In genomic region chr12:107975479-107975896, GRCm38 (mm10) we compare ENCODE assay signal across 13 mouse cellular contexts. TPM values are rescaled to one million over a fixed set of nuclear protein-coding genes. Genes with fewer than 3 reads are reported as not detected.
DNase-seq lines count a peak whose midpoint lies in the region; ATAC-seq lines count a peak whose summit lies in the region.
"Had no signal": no experiment of that assay in that cellular context is flagged by ENCODE, and none has a peak within 500 bp of the region (broad histone marks: within the 10 kb centered on the region; RNA-seq: fewer than 3 reads in every experiment).

No protein-coding gene starts in this region.

- no peaks in the 10 kb centered on the region for H3K9me3 ChIP-seq in forebrain, embryonic 14.5 days (replicated peaks; ENCODE audit: control insufficient read depth, low read length)
- H3K9me3 ChIP-seq in limb, embryonic 13.5 days, result no peaks in the 10 kb centered on the region
- H3K9me3 ChIP-seq: heart, embryonic 12.5 days; liver, embryonic 15.5 days had no signal

- WGBS in forebrain, embryonic 14.5 days, result 39% methylated on average over 10 of the region's 10 CpGs
- 65% methylated on average over 10 of the region's 10 CpGs for WGBS in limb, embryonic 13.5 days

- H3K27me3 ChIP-seq in forebrain, embryonic 14.5 days (replicated peaks; ENCODE audit: control insufficient read depth, insufficient read depth, low read length), result no peaks in the 10 kb centered on the region
- no peaks in the 10 kb centered on the region for H3K27me3 ChIP-seq in limb, embryonic 13.5 days

- no peaks in the 10 kb centered on the region for H3K36me3 ChIP-seq in forebrain, embryonic 14.5 days (ENCODE audit: control insufficient read depth, insufficient read depth, low read length)
- H3K36me3 ChIP-seq in limb, embryonic 13.5 days, result no peaks in the 10 kb centered on the region
- H3K36me3 ChIP-seq: heart, embryonic 12.5 days; liver, embryonic 15.5 days had no signal

- no peak for ATAC-seq in forebrain, embryonic 14.5 days
- no peak for ATAC-seq in limb, embryonic 13.5 days (ENCODE audit: low FRiP score, low read depth)

- H3K4me2 ChIP-seq in forebrain, embryonic 14.5 days (ENCODE audit: low read length), result peak overlapping the region; percentile 73
- peak overlapping the region; percentile 58 for H3K4me2 ChIP-seq in limb, embryonic 13.5 days (replicated peaks)
- H3K4me2 ChIP-seq: liver, embryonic 15.5 days had no signal

- DNase-seq in thymus, postnatal 25 days, result peak; percentile 29
- DNase-seq in thymus, postnatal 0 days (ENCODE audit: low spot score), result no peak
- no peak for DNase-seq in forebrain, embryonic 14.5 days (ENCODE audit: low spot score)
- no peak for DNase-seq in spleen, adult 12 weeks (ENCODE audit: low spot score)
- no peak for DNase-seq in right cerebral cortex, adult 18-20 months
- no peak for DNase-seq in adrenal gland, postnatal 14 days
- DNase-seq in gastrocnemius, postnatal 10 days, result no peak
- DNase-seq: cerebellum, adult 9-11 months; kidney, postnatal 25 days had no signal

- peaks cover 97% of the 10 kb centered on the region for H3K4me1 ChIP-seq in forebrain, embryonic 14.5 days (ENCODE audit: control insufficient read depth, insufficient read depth, low read length)
- H3K4me1 ChIP-seq in limb, embryonic 13.5 days, result peaks cover 98% of the 10 kb centered on the region

- peak overlapping the region; percentile 58 for H3K9ac ChIP-seq in forebrain, embryonic 14.5 days (ENCODE audit: low read length)
- no peak overlapping the region for H3K9ac ChIP-seq in limb, embryonic 13.5 days
- H3K9ac ChIP-seq: liver, embryonic 15.5 days had no signal

- peak overlapping the region; percentile 83 for H3K27ac ChIP-seq in forebrain, embryonic 14.5 days (ENCODE audit: low read depth, low read length)
- H3K27ac ChIP-seq in limb, embryonic 13.5 days, result no peak overlapping the region
- H3K27ac ChIP-seq: liver, embryonic 15.5 days had no signal

- no peak overlapping the region for H3K4me3 ChIP-seq in forebrain, embryonic 14.5 days (ENCODE audit: low read depth, low read length)
- H3K4me3 ChIP-seq in limb, embryonic 13.5 days, result no peak overlapping the region
- H3K4me3 ChIP-seq: liver, embryonic 15.5 days had no signal

RNA-seq across cellular contexts. Expression of gene Bcl11b, which starts 27.9 kb away (rescaled TPM):
- 110 and 156 TPM in 2 replicates for polyA plus RNA-seq in thymus, postnatal 0 days (2015; fragmentation: Nextera tagmentation; extraction: Ambion mirVana)
- polyA plus RNA-seq in forebrain, embryonic 14.5 days (2014; fragmentation: Nextera tagmentation; extraction: Ambion mirVana), result 76.7 and 86.5 TPM in 2 replicates
- polyA plus RNA-seq in limb, embryonic 13.5 days (2015; fragmentation: Nextera tagmentation; extraction: Ambion mirVana), result 12.6 and 14.1 TPM in 2 replicates
- total RNA-seq in adrenal gland, postnatal 14 days (2021), result 1.0 and 4.7 TPM in 2 replicates
- under 1 TPM; 0.21 to 0.27 TPM for total RNA-seq in gastrocnemius, postnatal 10 days (2021)
- total RNA-seq: gastrocnemius, adult 18-20 months had no signal
